Mouse (Mus musculus): ENCODE measurements around the gene Wnt11. TPM values are rescaled to one million over a fixed set of nuclear protein-coding genes. Genes with fewer than 3 reads are reported as not detected.
A peak's percentile ranks its signal among the peaks of the same experiment; 100 is the strongest.

Wnt11 gene
- polyA plus RNA-seq (2011; ENCODE audit: insufficient read length, low read depth, missing spikeins): 3.2 and 4.0 TPM in 2 replicates

GRCm38 (mm10) chr7:98834711-98835321, at the start of gene Wnt11:
TSS of gene Wnt11 (plus strand) at chr7:98835112.
- H3K4me1 ChIP-seq (ENCODE audit: control insufficient read depth, insufficient read depth, low read length): no peaks in the 10 kb centered on the region
- peak within 1 kb of the TSS; percentile 57 for H3K4me3 ChIP-seq (ENCODE audit: insufficient read depth, low read length)
- H3K27ac ChIP-seq (ENCODE audit: insufficient read depth, low read length): no peak within 1 kb of the TSS
- no peak for TF ChIP-seq POLR2A (IDR thresholded peaks at IDR 0.05; ENCODE audit: low read depth, low read length)
- no peak for TF ChIP-seq CTCF (IDR thresholded peaks at IDR 0.05; ENCODE audit: borderline replicate concordance, insufficient read depth, low read length)

GRCm38 (mm10) chr7:98786792-98787612, 47.9 kb upstream of the Wnt11 start:
- Histone ChIP-seq H3K4me3 (ENCODE audit: insufficient read depth, low read length) (no peak overlapping the region), H3K27ac (ENCODE audit: insufficient read depth, low read length) (no peak overlapping the region), H3K4me1 (ENCODE audit: control insufficient read depth, insufficient read depth, low read length) (0 out of 2 replicates have a peak, but pooled peaks cover 3% of the 10 kb centered on the region)
- TF ChIP-seq CTCF (IDR thresholded peaks at IDR 0.05; ENCODE audit: borderline replicate concordance, insufficient read depth, low read length) (no peak), POLR2A (IDR thresholded peaks at IDR 0.05; ENCODE audit: low read depth, low read length) (no peak)

GRCm38 (mm10) chr7:98788721-98789120, 46.2 kb upstream of the Wnt11 start:
- no peak overlapping the region for H3K27ac ChIP-seq (ENCODE audit: insufficient read depth, low read length)
- H3K4me1 ChIP-seq (ENCODE audit: control insufficient read depth, insufficient read depth, low read length): 0 out of 2 replicates have a peak, but pooled peaks cover 3% of the 10 kb centered on the region
- TF ChIP-seq CTCF (IDR thresholded peaks at IDR 0.05; ENCODE audit: borderline replicate concordance, insufficient read depth, low read length): no peak
- TF ChIP-seq POLR2A (IDR thresholded peaks at IDR 0.05; ENCODE audit: low read depth, low read length): no peak
- H3K4me3 ChIP-seq (ENCODE audit: insufficient read depth, low read length): no peak overlapping the region

GRCm38 (mm10) chr7:98789121-98789520, 45.8 kb upstream of the Wnt11 start:
- H3K4me1 ChIP-seq (ENCODE audit: control insufficient read depth, insufficient read depth, low read length): peaks cover 5% of the 10 kb centered on the region; the same call in 1 of the 2 replicates
- H3K4me3 ChIP-seq (ENCODE audit: insufficient read depth, low read length): no peak overlapping the region
- TF ChIP-seq CTCF (IDR thresholded peaks at IDR 0.05; ENCODE audit: borderline replicate concordance, insufficient read depth, low read length) (no peak), POLR2A (IDR thresholded peaks at IDR 0.05; ENCODE audit: low read depth, low read length) (no peak)
- H3K27ac ChIP-seq (ENCODE audit: insufficient read depth, low read length): no peak overlapping the region

- TF ChIP-seq CTCF (IDR thresholded peaks at IDR 0.05; ENCODE audit: borderline replicate concordance, insufficient read depth, low read length) (no peak), POLR2A (IDR thresholded peaks at IDR 0.05; ENCODE audit: low read depth, low read length) (no peak)
- Histone ChIP-seq H3K27ac (ENCODE audit: insufficient read depth, low read length) (no peak overlapping the region), H3K4me1 (ENCODE audit: control insufficient read depth, insufficient read depth, low read length) (peaks cover 3% of the 10 kb centered on the region; the same call in 1 of the 2 replicates), H3K4me3 (ENCODE audit: insufficient read depth, low read length) (no peak overlapping the region)
Measured at GRCm38 (mm10) chr7:98791864-98792263, 43.0 kb upstream of the Wnt11 start.

- TF ChIP-seq CTCF (IDR thresholded peaks at IDR 0.05; ENCODE audit: borderline replicate concordance, insufficient read depth, low read length) (no peak), POLR2A (IDR thresholded peaks at IDR 0.05; ENCODE audit: low read depth, low read length) (no peak)
- Histone ChIP-seq H3K4me1 (ENCODE audit: control insufficient read depth, insufficient read depth, low read length) (peaks cover 3% of the 10 kb centered on the region; the same call in 1 of the 2 replicates), H3K4me3 (ENCODE audit: insufficient read depth, low read length) (no peak overlapping the region), H3K27ac (ENCODE audit: insufficient read depth, low read length) (no peak overlapping the region)
Measured at GRCm38 (mm10) chr7:98793811-98794210, 41.1 kb upstream of the Wnt11 start.

GRCm38 (mm10) chr7:98794444-98794843, 40.5 kb upstream of the Wnt11 start:
- Histone ChIP-seq H3K4me1 (ENCODE audit: control insufficient read depth, insufficient read depth, low read length) (peaks cover 3% of the 10 kb centered on the region; the same call in 1 of the 2 replicates), H3K27ac (ENCODE audit: insufficient read depth, low read length) (no peak overlapping the region), H3K4me3 (ENCODE audit: insufficient read depth, low read length) (no peak overlapping the region)
- TF ChIP-seq POLR2A (IDR thresholded peaks at IDR 0.05; ENCODE audit: low read depth, low read length) (no peak), CTCF (IDR thresholded peaks at IDR 0.05; ENCODE audit: borderline replicate concordance, insufficient read depth, low read length) (no peak)

- no peak for TF ChIP-seq CTCF (IDR thresholded peaks at IDR 0.05; ENCODE audit: borderline replicate concordance, insufficient read depth, low read length)
- TF ChIP-seq POLR2A (IDR thresholded peaks at IDR 0.05; ENCODE audit: low read depth, low read length): no peak
- H3K4me3 ChIP-seq (ENCODE audit: insufficient read depth, low read length): no peak overlapping the region
- peaks cover 3% of the 10 kb centered on the region; the same call in 1 of the 2 replicates for H3K4me1 ChIP-seq (ENCODE audit: control insufficient read depth, insufficient read depth, low read length)
- H3K27ac ChIP-seq (ENCODE audit: insufficient read depth, low read length): no peak overlapping the region
Measured at GRCm38 (mm10) chr7:98795637-98796036, 39.3 kb upstream of the Wnt11 start.

GRCm38 (mm10) chr7:98797347-98798133, 37.4 kb upstream of the Wnt11 start:
- Histone ChIP-seq H3K4me3 (ENCODE audit: insufficient read depth, low read length) (no peak overlapping the region), H3K4me1 (ENCODE audit: control insufficient read depth, insufficient read depth, low read length) (peaks cover 3% of the 10 kb centered on the region; the same call in 1 of the 2 replicates), H3K27ac (ENCODE audit: insufficient read depth, low read length) (no peak overlapping the region)
- no peak for TF ChIP-seq CTCF (IDR thresholded peaks at IDR 0.05; ENCODE audit: borderline replicate concordance, insufficient read depth, low read length)
- TF ChIP-seq POLR2A (IDR thresholded peaks at IDR 0.05; ENCODE audit: low read depth, low read length): no peak
